Mouse (Mus musculus) forelimb bud, embryonic 11.5 days (tissue): Measurements from ENCODE around the gene Fam234a.
"Not testable (repeated sequence)": the region's sequence is repeated elsewhere in the genome, so short reads cannot be mapped to it uniquely, and the experiment has no call there.

Experiments used
- DNase-seq: peaks from one replicate; pipeline ENCODE4 v3.0.0-alpha.2; 2012; ENCODE audit warnings: low read depth, low spot score

Gene Fam234a

GRCm38 (mm10) chr17:26234386-26234785, 9.7 kb downstream of the Fam234a start:
- no peak for DNase-seq

GRCm38 (mm10) chr17:26232863-26233262, 11.2 kb downstream of the Fam234a start:
- DNase-seq, result no peak

GRCm38 (mm10) chr17:26231156-26231555, 12.9 kb downstream of the Fam234a start:
- DNase-seq, result no peak

- DNase-seq, result no peak
Measured at GRCm38 (mm10) chr17:26229776-26230175, 14.3 kb downstream of the Fam234a start.

GRCm38 (mm10) chr17:26225150-26225549, 18.9 kb downstream of the Fam234a start:
- no peak for DNase-seq

GRCm38 (mm10) chr17:26221508-26221907, 22.5 kb downstream of the Fam234a start:
- no peak for DNase-seq

- no peak for DNase-seq
Measured at GRCm38 (mm10) chr17:26212681-26213080, 31.4 kb downstream of the Fam234a start.

GRCm38 (mm10) chr17:26212241-26212640, 31.8 kb downstream of the Fam234a start:
- no peak for DNase-seq

GRCm38 (mm10) chr17:26207686-26208085, 36.4 kb downstream of the Fam234a start, which contains the start of gene Arhgdig:
Gene Arhgdig (minus strand): TSS chr17:26207786.
- DNase-seq, result no peak

GRCm38 (mm10) chr17:26206392-26206791, 37.6 kb downstream of the Fam234a start:
- no peak for DNase-seq

- DNase-seq, result no peak
Measured at GRCm38 (mm10) chr17:26204766-26205165, 39.3 kb downstream of the Fam234a start.

- DNase-seq, result no peak
Measured at GRCm38 (mm10) chr17:26203321-26203811, 40.7 kb downstream of the Fam234a start.

- no peak for DNase-seq
Measured at GRCm38 (mm10) chr17:26202737-26203136, 41.3 kb downstream of the Fam234a start, which contains the start of gene Rgs11. Gene Rgs11 (plus strand): TSS chr17:26202951.

- DNase-seq, result no peak
Measured at GRCm38 (mm10) chr17:26201998-26202397, 42.0 kb downstream of the Fam234a start.

GRCm38 (mm10) chr17:26200831-26201705, 43.0 kb downstream of the Fam234a start:
- DNase-seq, result no peak

- no peak for DNase-seq
Measured at GRCm38 (mm10) chr17:26198892-26199291, 45.1 kb downstream of the Fam234a start, which contains the start of gene Pdia2. Gene Pdia2 (minus strand): TSS chr17:26199087.

GRCm38 (mm10) chr17:26192481-26193190, 51.4 kb downstream of the Fam234a start:
- DNase-seq, result no peak

GRCm38 (mm10) chr17:26191486-26191885, 52.6 kb downstream of the Fam234a start:
- not testable (repeated sequence) for DNase-seq

- DNase-seq, result no peak
Measured at GRCm38 (mm10) chr17:26188091-26188805, 55.8 kb downstream of the Fam234a start.

GRCm38 (mm10) chr17:26187592-26187991, 56.5 kb downstream of the Fam234a start:
- no peak for DNase-seq

GRCm38 (mm10) chr17:26181179-26181578, 62.9 kb downstream of the Fam234a start:
- no peak for DNase-seq

- no peak for DNase-seq
Measured at GRCm38 (mm10) chr17:26178611-26179010, 65.4 kb downstream of the Fam234a start.
